Mouse (Mus musculus) G1E-ER4 (cell line): ENCODE results near the gene Gpatch2l. TPM values are rescaled to one million over a fixed set of nuclear protein-coding genes. Genes with fewer than 3 reads are reported as not detected.

Experiments
- GATA1 ChIP-seq: IDR thresholded peaks from one replicate; pipeline ENCODE4 v1.8.0; 2012; ENCODE audit warnings: low read length, inconsistent platforms
- polyA plus RNA-seq: library from polyadenylated mRNA; stranded (reverse); fragments of >175 nt; gene quantifications from 2 replicates; pipeline ENCODE4 v1.2.3, GENCODE M21; 2012

Gene Gpatch2l
- polyA plus RNA-seq, 1 experiment = 11.5 TPM

DNA sequence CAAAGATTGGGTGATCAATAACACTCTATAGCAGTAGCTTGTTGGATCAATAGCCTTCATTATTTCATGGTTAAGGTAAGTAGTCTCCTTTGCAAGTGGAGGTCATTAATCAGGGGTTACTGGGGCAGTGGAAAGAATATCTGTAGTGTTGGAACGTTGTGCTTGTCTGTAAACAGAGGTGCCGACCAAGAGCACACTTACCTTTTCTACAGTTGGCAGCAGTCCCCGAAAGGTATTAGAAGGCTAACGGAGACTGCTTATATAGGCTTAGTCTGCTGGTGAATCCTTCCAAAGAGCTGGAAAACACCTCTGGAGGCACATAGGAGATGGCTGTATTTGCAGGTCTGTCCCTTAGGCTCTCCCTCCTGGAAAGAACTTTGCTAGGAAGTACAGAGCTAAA is 8.5 kb downstream of the Gpatch2l start:
- no peak for TF ChIP-seq GATA1

DNA sequence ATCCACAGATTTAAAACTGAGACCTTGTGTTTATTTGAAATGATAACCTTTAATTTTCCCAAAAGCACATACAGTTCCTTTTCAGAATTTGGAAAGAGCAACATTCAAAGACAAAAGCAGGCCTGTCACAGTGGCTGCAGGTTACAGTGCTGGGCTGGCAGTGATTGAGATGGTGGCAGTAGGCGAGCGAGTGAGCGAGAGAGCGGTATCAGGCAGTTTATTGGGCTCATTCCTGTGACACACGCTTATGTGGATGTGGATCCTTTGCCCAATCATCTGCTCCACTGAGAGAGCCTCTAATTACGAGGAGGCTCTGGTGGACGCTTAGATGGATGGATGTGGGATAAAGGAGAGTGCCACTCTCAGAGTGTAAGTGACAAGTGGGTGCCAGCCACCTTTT is 13.3 kb downstream of the Gpatch2l start:
- TF ChIP-seq GATA1 = no peak

DNA sequence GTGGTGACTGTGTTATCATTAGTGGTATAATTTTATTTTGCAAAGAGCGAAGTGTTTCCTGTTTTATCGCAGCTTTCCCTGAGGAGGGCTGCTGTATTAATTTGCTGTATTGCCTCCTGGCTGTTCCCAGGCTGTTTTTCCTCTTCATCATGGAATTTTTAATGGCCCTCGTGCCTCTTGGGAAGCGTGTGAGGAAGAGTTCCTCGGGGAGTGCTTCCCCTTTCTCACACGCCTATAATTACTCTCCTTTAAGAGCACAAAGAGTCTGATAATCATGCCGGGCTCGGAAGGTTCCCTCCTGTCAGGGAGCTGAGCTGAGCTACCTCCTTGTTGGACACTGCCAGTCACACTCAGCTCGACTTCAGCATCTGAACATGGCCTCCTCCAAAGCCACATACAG is 30.0 kb downstream of the Gpatch2l start:
- no peak for TF ChIP-seq GATA1

DNA sequence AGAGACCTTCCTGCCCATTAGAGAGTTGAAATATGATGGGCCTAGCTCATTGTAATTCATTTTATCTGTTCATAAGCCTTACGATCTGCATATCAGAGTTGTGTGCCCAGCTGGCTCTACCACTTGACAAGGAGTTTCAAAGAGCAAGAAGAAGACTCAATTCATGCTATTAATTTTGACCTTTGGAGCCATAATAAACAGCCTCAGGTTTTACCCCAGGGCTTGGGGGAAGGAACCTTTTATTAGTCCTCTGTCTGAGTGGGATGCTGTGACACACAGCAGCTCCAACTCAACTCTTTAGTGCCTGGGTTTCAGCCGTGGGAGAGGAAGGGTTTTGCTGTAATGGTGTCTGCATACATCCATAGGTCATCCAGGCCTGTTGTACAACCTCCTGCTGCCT is 32.6 kb downstream of the Gpatch2l start:
- TF ChIP-seq GATA1 = no peak

DNA sequence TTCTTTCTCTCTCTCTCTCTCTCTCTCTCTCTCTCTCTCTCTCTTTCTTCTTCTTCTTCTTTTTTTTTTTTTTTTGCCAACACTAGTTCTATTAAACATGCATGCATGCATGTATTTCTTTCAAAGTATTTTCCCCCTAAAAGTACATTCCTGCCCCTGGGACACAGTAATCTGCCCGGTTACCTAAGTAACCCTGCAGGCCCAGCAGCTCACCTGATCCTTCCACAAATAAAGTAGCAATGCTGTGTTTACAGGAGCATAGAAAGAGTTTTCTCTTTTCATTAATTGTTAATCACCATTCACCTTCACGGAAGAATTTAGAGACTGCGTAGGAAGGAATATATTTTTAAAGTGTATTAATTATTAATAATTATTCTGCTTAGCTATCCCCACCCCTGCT is 34.1 kb downstream of the Gpatch2l start:
- TF ChIP-seq GATA1 = no peak

DNA sequence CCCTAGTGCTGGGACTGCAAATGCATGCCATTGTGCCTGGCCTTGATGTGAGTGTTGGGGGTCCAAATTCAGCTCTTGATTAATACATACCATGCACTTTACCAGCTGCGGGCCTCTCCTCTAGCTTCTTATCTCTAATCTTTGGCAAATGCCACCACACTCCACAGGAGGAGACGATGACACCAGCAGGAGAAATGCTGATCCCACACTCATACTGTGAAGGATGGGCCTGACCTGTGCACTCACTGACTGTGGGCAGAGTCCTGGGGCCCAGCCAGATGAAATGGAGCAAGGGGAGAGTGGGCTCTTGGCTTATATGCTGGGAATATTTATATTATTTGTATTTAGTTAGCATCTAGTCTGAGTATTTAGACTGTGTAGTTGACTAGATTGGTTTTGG is 34.8 kb downstream of the Gpatch2l start:
- TF ChIP-seq GATA1 = no peak

DNA sequence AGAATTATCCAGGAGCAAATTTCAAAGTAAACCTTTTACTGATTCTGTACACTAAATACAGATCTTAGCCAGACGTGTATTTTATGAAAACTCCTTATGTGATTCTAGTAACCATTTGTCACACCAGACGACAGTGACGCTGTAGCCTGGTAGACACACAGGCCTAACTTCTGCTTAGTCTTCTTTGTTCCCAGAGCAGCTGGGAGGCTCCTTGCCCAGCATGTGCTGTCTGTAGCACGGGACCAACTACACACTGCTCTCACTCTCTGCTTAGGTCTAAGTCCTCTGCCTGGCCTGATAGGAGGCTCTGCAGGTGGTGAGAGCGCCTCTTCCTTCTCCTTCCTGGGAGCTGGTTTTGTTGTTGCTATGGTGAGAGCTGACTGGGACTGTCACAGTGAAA is 35.2 kb downstream of the Gpatch2l start:
- no peak for TF ChIP-seq GATA1

DNA sequence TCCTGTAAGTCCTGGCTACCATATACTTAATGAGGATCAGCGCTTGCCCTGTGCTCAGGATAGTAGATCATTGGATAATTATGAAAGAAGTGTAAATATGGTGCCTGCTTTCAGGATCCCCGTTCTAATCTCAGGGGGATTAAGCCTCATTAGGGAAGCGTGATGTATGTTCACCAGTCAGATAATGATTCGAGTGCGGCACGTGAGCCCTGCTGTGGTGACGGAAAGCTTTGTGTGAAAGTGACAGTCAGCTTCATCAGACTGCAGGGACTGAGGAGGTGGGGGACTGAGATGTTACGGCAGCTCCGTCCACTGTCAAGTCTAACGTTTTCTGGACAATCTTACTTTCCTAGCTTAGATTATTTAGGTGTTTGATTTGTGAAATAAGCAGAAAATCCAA is 38.3 kb downstream of the Gpatch2l start:
- no peak for TF ChIP-seq GATA1

DNA sequence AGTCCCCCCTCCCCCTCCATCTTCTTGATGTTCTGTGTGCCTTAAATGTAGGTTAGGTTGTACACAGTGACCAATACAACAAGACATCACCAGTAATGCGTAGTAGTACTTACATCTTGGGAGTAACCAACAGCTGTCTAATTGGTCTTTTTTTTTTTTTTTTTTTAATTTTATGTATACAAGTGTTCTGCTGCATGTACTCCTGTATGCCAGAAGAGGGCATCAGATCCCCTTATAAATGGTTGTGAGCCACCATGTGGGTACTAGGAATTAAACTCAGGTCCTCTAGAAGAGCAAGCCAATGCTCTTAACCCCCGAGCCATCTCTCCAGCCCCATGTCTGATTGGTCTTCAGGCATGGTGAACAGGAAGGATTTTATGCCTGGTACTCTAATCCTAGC is 44.0 kb downstream of the Gpatch2l start:
- TF ChIP-seq GATA1 = no peak

DNA sequence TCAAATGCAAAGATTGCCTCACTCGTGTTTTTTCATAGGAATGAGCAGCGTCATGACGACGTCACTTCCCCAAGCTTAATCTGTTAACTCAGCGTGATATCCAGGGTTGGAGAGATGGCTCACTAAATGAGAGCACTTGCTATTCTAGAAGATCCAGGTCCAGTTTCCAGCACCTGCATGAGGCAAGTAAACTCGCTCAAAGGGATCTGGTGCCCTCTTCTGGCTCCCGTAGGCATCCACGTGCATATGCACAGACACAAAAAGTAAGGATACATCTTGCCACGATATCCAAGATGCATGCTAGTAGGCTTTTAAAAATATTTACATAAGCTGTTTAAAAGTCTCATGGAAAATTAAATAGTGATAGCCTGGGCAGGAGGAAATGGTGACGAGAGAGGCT is 55.8 kb downstream of the Gpatch2l start:
- no peak for TF ChIP-seq GATA1

DNA sequence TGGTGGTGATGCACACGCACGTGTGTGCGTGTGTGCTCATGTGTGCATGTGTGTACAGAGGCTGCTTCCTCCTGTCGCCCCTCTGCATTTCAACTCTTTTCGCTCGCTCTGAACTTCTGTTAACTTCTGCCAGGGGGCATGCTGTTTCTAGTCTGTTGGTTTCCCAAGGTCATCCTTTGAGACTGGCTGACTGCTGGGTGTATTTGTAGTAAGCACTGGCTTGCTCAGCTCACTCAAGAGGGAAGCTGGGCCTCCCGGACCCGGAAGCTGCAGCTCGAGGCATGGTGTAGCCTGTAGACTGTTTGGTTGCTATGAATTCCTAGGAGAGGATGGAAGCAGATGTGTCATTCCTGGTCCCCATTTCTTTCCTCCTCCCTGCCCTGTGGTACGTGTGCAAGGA is 61.3 kb downstream of the Gpatch2l start:
- no peak for TF ChIP-seq GATA1

DNA sequence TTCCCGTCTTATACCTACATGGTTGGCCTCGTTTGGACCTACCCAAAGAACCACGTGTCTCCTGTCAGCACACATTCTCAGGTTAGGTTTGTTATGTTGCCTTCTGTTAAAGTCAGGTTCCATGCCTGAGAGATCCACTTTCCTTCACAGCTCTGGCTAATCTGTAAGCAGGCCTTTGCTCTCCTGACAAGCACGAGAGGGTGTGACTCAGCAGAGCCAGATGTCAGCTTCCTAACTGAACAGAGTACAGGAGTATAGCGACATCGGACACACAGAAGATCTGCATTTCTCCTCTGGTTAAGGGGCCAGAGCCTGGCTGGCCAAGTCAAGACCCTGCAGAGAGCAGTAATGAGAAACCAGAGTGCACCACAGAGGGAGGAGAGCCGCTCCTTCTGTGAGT is 63.4 kb downstream of the Gpatch2l start:
- no peak for TF ChIP-seq GATA1

DNA sequence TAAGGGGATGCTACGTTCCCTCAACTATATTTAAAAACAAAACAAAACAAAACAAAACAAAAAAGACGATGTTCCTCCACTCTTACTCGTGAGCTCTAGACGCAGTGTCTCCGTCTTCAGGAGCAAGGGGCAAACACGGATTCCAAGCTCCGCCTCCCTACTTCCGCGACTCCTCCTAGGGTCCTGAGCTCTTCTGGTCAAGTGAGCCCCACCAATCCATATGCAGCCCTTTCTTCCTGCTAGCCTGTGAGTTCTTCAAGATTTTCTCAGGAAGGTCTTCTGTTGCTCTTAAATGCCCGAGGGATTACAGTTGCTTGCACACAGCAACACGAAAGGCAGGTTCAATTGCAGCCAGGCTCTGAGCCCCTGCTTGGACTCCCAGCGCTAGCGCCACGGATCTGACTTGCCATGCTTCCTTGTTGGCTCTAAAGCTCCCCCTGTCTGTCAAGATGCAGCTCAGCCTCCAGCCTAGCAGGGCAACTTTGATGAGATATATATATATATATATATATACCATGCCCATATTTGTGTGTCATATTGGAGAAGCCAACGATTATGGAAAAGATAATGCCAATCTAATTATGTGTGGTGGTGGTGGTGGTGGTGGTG is 64.1 kb downstream of the Gpatch2l start:
- TF ChIP-seq GATA1 = no peak

DNA sequence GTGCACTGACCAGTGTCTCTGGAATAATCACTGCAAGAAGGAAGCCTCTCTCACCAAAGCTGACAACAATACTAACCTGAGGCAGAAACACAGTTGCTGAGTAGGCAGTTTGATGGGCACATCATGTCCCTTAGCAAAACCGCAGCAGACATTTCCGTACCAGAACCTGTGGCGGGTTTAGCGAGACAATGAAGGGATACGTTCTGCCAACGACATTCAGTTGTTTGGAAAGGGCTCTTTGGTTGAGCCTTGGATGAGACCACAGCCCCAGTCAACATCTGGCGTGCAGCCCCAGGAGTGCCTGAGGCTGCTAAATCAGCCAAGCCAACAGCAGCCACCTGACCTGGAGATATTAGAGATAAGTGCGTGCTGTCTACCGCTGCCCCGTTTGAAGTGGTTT is 67.8 kb downstream of the Gpatch2l start:
- no peak for TF ChIP-seq GATA1

DNA sequence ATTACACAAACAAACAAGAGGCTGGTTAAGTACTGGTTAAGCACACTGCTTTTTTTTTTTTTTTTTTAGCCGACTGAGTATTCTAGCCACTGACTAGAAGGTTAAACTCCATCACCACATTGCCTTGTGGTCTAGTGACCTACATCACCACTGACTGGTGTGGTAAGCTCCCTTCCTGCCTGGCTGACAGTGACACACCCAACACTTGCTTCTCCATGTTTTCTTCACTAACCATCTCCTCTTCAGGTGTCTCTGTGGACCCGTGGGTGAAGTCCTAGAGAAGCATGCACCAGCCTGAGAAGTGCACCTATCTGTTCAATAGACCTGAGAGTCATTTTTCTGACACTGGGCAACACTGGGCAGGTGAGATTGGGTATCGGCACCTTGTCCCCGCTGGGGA is 68.2 kb downstream of the Gpatch2l start:
- no peak for TF ChIP-seq GATA1

DNA sequence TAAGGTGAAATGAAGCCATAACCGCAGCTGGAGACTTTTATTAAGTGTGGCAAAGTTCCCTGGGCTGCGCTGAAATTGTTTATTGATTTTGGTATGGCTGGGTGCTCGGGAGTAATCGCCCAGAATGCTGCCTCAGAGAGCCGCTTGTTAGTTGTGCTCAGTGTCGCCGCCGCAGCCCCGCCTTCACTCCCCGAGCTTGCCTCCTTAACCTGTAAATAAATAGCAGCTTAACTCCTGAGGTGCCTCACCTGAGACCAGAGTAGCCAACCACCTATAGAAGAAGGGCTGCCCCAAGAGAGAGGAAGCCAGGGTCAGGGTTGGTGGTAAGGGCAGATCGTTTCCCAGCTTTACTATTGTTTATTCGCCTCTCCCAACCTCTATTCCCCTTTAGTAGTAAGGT is 79.0 kb downstream of the Gpatch2l start:
- no peak for TF ChIP-seq GATA1

DNA sequence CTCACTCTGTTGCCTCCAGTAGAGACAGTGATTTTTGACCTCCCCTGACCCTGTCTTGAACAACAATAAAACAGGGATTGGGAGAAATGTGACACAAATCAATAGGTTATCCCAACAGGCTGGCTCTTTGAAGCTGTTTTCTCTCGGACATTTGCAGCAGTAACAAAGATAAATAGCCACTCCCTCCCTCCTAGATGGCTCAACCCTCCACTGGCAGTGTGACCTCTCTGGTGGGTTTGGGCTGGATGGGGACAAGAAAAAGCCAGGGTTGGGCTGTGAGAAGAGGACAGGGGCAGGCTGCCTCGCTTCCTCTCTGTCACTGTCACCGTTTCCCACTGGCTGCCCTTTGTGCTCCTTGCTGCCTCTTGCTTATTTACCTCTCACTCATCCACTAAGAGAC is 82.6 kb downstream of the Gpatch2l start:
- TF ChIP-seq GATA1 = no peak

DNA sequence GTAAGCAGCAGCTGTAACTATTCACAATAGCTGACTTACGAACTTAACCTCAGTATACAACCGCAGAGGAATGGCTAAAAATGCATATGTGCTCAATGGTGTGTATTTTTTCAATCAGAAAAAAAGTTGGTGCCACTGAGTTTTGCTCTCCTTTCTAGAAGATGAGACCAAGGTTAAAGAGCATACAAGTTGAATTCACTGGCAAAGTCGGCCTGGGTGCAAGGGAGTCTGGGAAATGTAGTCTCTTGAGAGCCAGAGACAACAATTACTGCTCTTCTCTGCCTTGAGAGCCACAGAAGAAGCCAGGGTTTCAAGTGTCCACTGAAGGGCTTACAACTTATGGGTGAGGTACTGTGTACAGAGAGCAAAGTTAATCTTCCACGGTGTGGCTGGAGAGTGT is 88.2 kb downstream of the Gpatch2l start:
- no peak for TF ChIP-seq GATA1
